Mouse (Mus musculus): ENCODE data around the gene Nlgn2. TPM values are rescaled to one million over a fixed set of nuclear protein-coding genes. Genes with fewer than 3 reads are reported as not detected.
"Not testable (repeated sequence)": the region's sequence is repeated elsewhere in the genome, so short reads cannot be mapped to it uniquely, and the experiment has no call there.

Nlgn2 gene
- polyA plus RNA-seq, 1 experiment from 2014 or later: 8.2 TPM

DNA sequence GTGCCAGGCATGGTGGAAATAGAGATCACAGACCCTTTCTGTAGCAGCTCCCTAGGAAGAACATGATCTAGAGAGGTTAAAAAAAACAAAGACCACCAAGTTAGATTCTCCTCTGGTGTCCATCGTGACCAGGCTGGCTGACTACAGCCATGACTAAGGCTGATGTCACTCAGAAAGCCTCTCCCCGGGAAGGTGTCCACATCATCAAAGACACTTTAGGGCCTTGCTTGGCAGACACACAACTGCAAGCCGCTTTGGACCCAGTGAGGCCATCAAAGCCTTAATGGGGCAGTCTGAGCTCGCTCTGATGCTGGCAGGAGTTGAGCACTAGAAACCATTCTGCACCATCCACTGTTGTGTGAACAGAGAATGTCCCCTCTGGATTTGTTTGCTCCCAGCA is 34.9 kb upstream of the Nlgn2 start:
- H3K36me3 ChIP-seq (replicated peaks; ENCODE audit: control insufficient read depth, insufficient read depth, low read depth, low read length): no peaks in the 10 kb centered on the region
- ATAC-seq (replicated peaks; ENCODE audit: insufficient number of reproducible peaks, low FRiP score, low TSS enrichment, low read depth) (no peak), DNase-seq (ENCODE audit: low spot score) (no peak)
- no peak overlapping the region for H3K4me3 ChIP-seq (ENCODE audit: low read depth, low read length)
- peaks cover 3% of the 10 kb centered on the region; the same call in 1 of the 2 replicates for H3K4me1 ChIP-seq (ENCODE audit: control insufficient read depth, insufficient read depth, low read length)
- H3K27ac ChIP-seq (replicated peaks; ENCODE audit: low read depth, low read length): no peak overlapping the region
- no peaks in the 10 kb centered on the region for H3K9me3 ChIP-seq (replicated peaks; ENCODE audit: control insufficient read depth, low read length)
- H3K4me2 ChIP-seq (ENCODE audit: low read depth, low read length): no peak overlapping the region
- H3K27me3 ChIP-seq (ENCODE audit: control insufficient read depth, insufficient read depth, low read length): no peaks in the 10 kb centered on the region
- no peak overlapping the region for H3K9ac ChIP-seq (replicated peaks; ENCODE audit: low read length)
- WGBS: 91% methylated on average over 4 of the region's 4 CpGs

DNA sequence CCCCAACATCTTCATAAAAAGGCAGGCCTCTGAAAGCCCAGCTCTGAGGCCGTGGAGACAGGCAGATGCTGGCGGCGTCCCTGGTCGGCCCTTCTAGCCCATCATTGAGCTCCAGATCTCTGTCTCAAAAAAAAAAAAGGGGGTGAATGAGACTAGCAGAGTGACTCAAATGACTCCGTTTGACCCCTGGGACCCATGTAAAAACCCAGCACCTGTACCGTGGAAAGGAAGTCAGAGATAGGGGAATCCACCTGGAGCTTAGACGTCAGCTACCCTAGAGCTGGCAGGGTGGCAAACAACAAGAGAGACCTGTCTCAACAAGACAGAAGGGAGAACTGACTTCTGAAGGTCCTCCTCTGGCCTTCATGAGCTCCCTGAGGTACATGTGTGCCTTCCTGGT is 34.2 kb upstream of the Nlgn2 start:
- Histone ChIP-seq H3K4me1 (ENCODE audit: control insufficient read depth, insufficient read depth, low read length) (no peaks in the 10 kb centered on the region), H3K27me3 (ENCODE audit: control insufficient read depth, insufficient read depth, low read length) (no peaks in the 10 kb centered on the region), H3K9me3 (replicated peaks; ENCODE audit: control insufficient read depth, low read length) (no peaks in the 10 kb centered on the region), H3K36me3 (replicated peaks; ENCODE audit: control insufficient read depth, insufficient read depth, low read depth, low read length) (no peaks in the 10 kb centered on the region), H3K4me3 (ENCODE audit: low read depth, low read length) (no peak overlapping the region), H3K4me2 (ENCODE audit: low read depth, low read length) (no peak overlapping the region), H3K9ac (replicated peaks; ENCODE audit: low read length) (no peak overlapping the region), H3K27ac (replicated peaks; ENCODE audit: low read depth, low read length) (no peak overlapping the region)
- 83% methylated on average over 7 of the region's 7 CpGs for WGBS
- no peak for ATAC-seq (replicated peaks; ENCODE audit: insufficient number of reproducible peaks, low FRiP score, low TSS enrichment, low read depth)
- no peak for DNase-seq (ENCODE audit: low spot score)

DNA sequence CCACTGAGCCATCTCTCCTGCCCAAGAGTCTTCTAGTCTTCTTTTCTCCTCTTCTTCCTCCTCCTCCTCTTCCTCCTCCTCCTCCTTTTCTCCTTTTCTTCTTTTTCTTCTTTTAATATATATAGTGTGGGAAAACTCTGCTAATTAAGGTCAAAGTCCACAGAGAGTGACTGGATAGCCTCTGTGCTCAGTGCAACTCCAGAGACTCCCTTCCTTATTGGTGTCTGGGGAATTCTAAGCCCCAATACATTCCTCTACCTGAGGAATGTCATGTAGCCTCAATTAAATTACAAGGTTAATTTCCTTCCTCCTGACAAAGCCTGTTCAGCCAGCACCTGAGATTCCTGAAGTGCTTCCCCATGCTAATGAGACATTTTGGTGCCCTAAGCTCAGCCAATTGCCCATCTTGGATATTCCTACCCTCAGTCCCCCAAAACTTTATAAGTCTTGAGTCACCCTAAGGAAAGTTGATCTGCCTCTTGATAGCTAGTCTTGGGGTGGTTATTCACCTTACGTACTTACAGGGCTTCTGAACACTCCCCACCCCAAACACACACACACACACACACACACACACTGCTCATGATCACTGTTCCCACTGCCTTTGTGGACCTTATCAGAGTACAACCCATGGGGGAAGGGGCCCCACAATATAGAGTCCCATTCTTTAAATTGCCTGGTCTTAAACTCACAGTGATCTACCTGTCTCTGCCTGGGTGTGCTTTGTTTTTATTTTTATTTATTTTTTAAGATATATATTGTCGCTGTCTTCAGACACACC is 32.9 kb upstream of the Nlgn2 start:
- Histone ChIP-seq H3K4me3 (ENCODE audit: low read depth, low read length) (no peak overlapping the region), H3K4me2 (ENCODE audit: low read depth, low read length) (no peak overlapping the region)

DNA sequence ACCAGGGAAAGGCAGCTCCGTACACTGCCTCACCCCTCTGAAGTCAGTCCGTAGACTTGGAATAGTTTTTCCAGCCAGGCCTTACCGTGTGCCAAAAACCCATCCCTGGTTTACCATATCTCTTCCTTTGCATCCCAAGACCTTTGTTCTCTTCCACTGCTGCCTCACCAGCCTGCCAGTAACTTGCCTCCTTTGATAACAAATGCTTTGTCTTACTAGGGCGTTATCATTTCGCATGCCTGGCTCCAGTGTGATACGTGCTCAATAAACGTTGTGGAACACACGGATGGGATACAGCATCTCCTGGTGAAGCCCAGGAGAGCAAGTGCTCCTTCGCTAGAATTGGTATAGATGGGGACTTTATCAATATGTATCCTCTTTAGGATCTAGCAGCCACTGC is 29.8 kb upstream of the Nlgn2 start:
- no peak for DNase-seq (ENCODE audit: low spot score)
- Histone ChIP-seq H3K4me2 (ENCODE audit: low read depth, low read length) (no peak overlapping the region), H3K4me3 (ENCODE audit: low read depth, low read length) (no peak overlapping the region), H3K36me3 (replicated peaks; ENCODE audit: control insufficient read depth, insufficient read depth, low read depth, low read length) (no peaks in the 10 kb centered on the region), H3K9ac (replicated peaks; ENCODE audit: low read length) (no peak overlapping the region), H3K9me3 (replicated peaks; ENCODE audit: control insufficient read depth, low read length) (no peaks in the 10 kb centered on the region), H3K27me3 (ENCODE audit: control insufficient read depth, insufficient read depth, low read length) (no peaks in the 10 kb centered on the region), H3K27ac (replicated peaks; ENCODE audit: low read depth, low read length) (no peak overlapping the region), H3K4me1 (ENCODE audit: control insufficient read depth, insufficient read depth, low read length) (no peaks in the 10 kb centered on the region)
- WGBS: 71% methylated on average over 9 of the region's 9 CpGs
- no peak for ATAC-seq (replicated peaks; ENCODE audit: insufficient number of reproducible peaks, low FRiP score, low TSS enrichment, low read depth)

More for the DNA sequence above, 32.9 kb upstream of the Nlgn2 start:
- no peaks in the 10 kb centered on the region for H3K36me3 ChIP-seq (replicated peaks; ENCODE audit: control insufficient read depth, insufficient read depth, low read depth, low read length)
- H3K4me1 ChIP-seq (ENCODE audit: control insufficient read depth, insufficient read depth, low read length): no peaks in the 10 kb centered on the region
- no peak overlapping the region for H3K9ac ChIP-seq (replicated peaks; ENCODE audit: low read length)
- no peaks in the 10 kb centered on the region for H3K9me3 ChIP-seq (replicated peaks; ENCODE audit: control insufficient read depth, low read length)
- no peak overlapping the region for H3K27ac ChIP-seq (replicated peaks; ENCODE audit: low read depth, low read length)
- no peak for ATAC-seq (replicated peaks; ENCODE audit: insufficient number of reproducible peaks, low FRiP score, low TSS enrichment, low read depth)
- WGBS: 82% methylated on average over 2 of the region's 2 CpGs
- no peak for DNase-seq (ENCODE audit: low spot score)
- H3K27me3 ChIP-seq (ENCODE audit: control insufficient read depth, insufficient read depth, low read length): no peaks in the 10 kb centered on the region

DNA sequence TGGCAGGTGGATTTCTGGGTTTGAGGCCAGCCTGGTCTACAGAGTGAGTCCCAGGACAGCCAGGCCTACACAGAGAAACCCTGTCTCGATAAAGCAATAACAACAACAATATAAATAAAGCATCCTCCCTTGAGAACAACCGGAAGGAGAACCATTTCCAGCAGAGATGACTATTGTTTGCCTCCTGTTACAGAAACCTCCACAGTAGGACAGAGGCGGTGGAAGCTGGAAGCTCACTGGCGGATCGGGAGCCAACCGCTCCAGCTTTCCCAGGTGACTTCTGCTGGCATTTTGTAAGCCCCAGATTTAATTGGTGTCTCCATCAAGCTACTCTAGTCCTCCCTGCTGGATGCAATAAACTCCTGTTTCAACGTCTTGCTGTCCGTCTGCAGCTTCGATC is 28.0 kb upstream of the Nlgn2 start:
- Histone ChIP-seq H3K4me2 (ENCODE audit: low read depth, low read length) (no peak overlapping the region), H3K4me3 (ENCODE audit: low read depth, low read length) (no peak overlapping the region), H3K9ac (replicated peaks; ENCODE audit: low read length) (no peak overlapping the region), H3K4me1 (ENCODE audit: control insufficient read depth, insufficient read depth, low read length) (no peaks in the 10 kb centered on the region), H3K36me3 (replicated peaks; ENCODE audit: control insufficient read depth, insufficient read depth, low read depth, low read length) (no peaks in the 10 kb centered on the region), H3K9me3 (replicated peaks; ENCODE audit: control insufficient read depth, low read length) (no peaks in the 10 kb centered on the region), H3K27me3 (ENCODE audit: control insufficient read depth, insufficient read depth, low read length) (no peaks in the 10 kb centered on the region), H3K27ac (replicated peaks; ENCODE audit: low read depth, low read length) (no peak overlapping the region)
- no peak for ATAC-seq (replicated peaks; ENCODE audit: insufficient number of reproducible peaks, low FRiP score, low TSS enrichment, low read depth)
- 88% methylated on average over 9 of the region's 9 CpGs for WGBS
- DNase-seq (ENCODE audit: low spot score): no peak

DNA sequence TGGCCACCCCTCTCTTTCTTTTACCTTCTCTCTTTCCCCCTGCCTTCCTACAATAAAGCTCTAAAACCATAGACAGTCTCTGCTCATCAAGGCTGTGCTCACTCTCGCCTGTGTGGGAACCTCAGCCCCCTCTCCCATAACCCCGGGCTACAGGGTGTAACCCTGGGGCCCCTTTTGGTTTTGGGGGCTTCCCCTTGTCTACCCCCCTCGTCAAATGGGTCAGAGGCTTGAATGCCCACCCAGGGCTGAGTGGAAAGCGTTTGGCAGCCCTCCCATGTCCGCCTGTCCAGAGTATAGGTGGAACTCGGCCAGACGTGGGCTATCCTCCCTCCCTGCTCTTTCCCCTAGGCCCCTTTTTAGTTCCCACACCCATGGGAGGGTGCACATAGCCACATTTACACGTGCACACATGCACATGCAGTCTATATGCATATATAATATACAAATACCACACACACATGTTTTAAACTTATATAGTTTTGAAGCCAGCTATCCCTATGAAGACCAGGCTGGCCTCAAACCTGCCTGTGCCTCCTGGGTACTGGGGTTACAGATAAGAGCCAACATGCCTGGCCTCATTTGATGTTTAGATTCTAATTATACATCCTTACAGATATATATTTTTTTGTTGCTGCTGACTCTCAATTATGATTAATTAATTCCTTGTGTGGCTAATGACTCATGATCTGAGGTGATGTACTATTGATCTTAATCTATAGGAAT is 26.7 kb upstream of the Nlgn2 start:
- ATAC-seq (replicated peaks; ENCODE audit: insufficient number of reproducible peaks, low FRiP score, low TSS enrichment, low read depth) (no peak), DNase-seq (ENCODE audit: low spot score) (no peak)
- Histone ChIP-seq H3K4me1 (ENCODE audit: control insufficient read depth, insufficient read depth, low read length) (no peaks in the 10 kb centered on the region), H3K9ac (replicated peaks; ENCODE audit: low read length) (no peak overlapping the region), H3K4me2 (ENCODE audit: low read depth, low read length) (no peak overlapping the region), H3K4me3 (ENCODE audit: low read depth, low read length) (no peak overlapping the region), H3K27me3 (ENCODE audit: control insufficient read depth, insufficient read depth, low read length) (no peaks in the 10 kb centered on the region; the same call in 1 of the 2 replicates), H3K36me3 (replicated peaks; ENCODE audit: control insufficient read depth, insufficient read depth, low read depth, low read length) (no peaks in the 10 kb centered on the region), H3K27ac (replicated peaks; ENCODE audit: low read depth, low read length) (no peak overlapping the region), H3K9me3 (replicated peaks; ENCODE audit: control insufficient read depth, low read length) (no peaks in the 10 kb centered on the region)
- 63% methylated on average over 8 of the region's 8 CpGs for WGBS

DNA sequence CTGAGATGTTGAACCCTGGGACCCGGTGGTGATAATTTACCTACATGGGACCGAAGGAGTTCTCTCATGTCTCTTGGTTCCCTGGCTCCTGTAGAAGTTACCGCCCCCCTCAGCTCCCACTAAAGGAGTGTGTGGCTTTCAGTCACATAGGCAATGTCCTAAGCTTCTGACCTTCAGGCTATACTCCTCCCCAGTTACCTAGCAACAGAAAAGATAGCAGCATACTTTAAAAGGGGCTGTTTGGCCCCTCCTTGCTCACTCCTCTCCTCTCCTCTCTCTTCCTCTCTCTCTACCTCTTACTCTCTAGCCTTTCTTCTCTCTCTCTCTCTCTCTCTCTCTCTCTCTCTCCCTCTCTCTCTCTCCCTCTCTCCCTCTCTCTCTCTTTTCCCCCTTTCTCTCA is 26.1 kb upstream of the Nlgn2 start:
- not testable (repeated sequence) for DNase-seq (ENCODE audit: low spot score); H3K27ac ChIP-seq (replicated peaks; ENCODE audit: low read depth, low read length); H3K9me3 ChIP-seq (replicated peaks; ENCODE audit: control insufficient read depth, low read length); H3K4me2 ChIP-seq (ENCODE audit: low read depth, low read length); H3K36me3 ChIP-seq (replicated peaks; ENCODE audit: control insufficient read depth, insufficient read depth, low read depth, low read length); H3K9ac ChIP-seq (replicated peaks; ENCODE audit: low read length); ATAC-seq (replicated peaks; ENCODE audit: insufficient number of reproducible peaks, low FRiP score, low TSS enrichment, low read depth); H3K4me1 ChIP-seq (ENCODE audit: control insufficient read depth, insufficient read depth, low read length); H3K4me3 ChIP-seq (ENCODE audit: low read depth, low read length); H3K27me3 ChIP-seq (ENCODE audit: control insufficient read depth, insufficient read depth, low read length)
- WGBS: 81% methylated on average over 3 of the region's 3 CpGs

All from embryonic facial prominence, embryonic 11.5 days (tissue).